Mouse (Mus musculus) forebrain, embryonic 16.5 days (tissue): ENCODE data around the gene Gli1. TPM values are rescaled to one million over a fixed set of nuclear protein-coding genes. Genes with fewer than 3 reads are reported as not detected.

ENCODE experiments used
- ATAC-seq: fragments of 200-750 bp; cut with Nextera tagmentation; 2 replicates; pipeline ENCODE4 v1.8.0; 2017; ENCODE audit warnings: mild to moderate bottlenecking, moderate library complexity
- H3K27ac ChIP-seq: fragments of 300-500 bp; sonication (generic); 2 replicates; pipeline ENCODE4 v1.5.1; 2014; ENCODE audit warnings: low read length, control low read depth
- H3K27me3 ChIP-seq: fragments of 300-500 bp; sonication (generic); replicated peaks from 2 replicates; pipeline ENCODE4 v1.6.1; 2014; ENCODE audit warnings: low read length; ENCODE audit not compliant: control insufficient read depth, insufficient read depth
- H3K36me3 ChIP-seq: fragments of 300-500 bp; sonication (generic); 2 replicates; pipeline ENCODE4 v1.6.1; 2014; ENCODE audit not compliant: control insufficient read depth, insufficient read depth
- H3K4me1 ChIP-seq: fragments of 300-500 bp; sonication (generic); replicated peaks from 2 replicates; pipeline ENCODE4 v1.6.1; 2014; ENCODE audit warnings: low read length; ENCODE audit not compliant: control insufficient read depth, insufficient read depth
- H3K4me2 ChIP-seq: fragments of 300-500 bp; sonication (generic); 2 replicates; pipeline ENCODE4 v1.6.1; 2014; ENCODE audit warnings: mild to moderate bottlenecking, low read length, control low read depth
- H3K4me3 ChIP-seq: fragments of 300-500 bp; sonication (generic); replicated peaks from 2 replicates; pipeline ENCODE4 v1.5.1; 2014; ENCODE audit warnings: mild to moderate bottlenecking, low read length, control low read depth
- H3K9ac ChIP-seq: fragments of 300-500 bp; sonication (generic); replicated peaks from 2 replicates; pipeline ENCODE4 v1.6.1; 2014; ENCODE audit warnings: low read depth, low read length, control low read depth
- H3K9me3 ChIP-seq: fragments of 300-500 bp; sonication (generic); 2 replicates; pipeline ENCODE4 v1.6.1; 2016; ENCODE audit warnings: low read length; ENCODE audit not compliant: control insufficient read depth
- WGBS: fragments of 180-500 bp; shearing (Covaris S2); extraction: QIAGEN DNeasy Blood & Tissue Kit; methylation state at CpG from one replicate; pipeline ENCODE4 v1.1.7; 2014; 5-methylcytosine and 5-hydroxymethylcytosine counted together
- polyA plus RNA-seq: library from polyadenylated mRNA; unstranded; fragments of >200 nt; fragmentation: Nextera tagmentation; extraction: Ambion mirVana; gene quantifications from 2 replicates; pipeline ENCODE4 v1.2.1, GENCODE M21; 2015

Gli1 gene
- polyA plus RNA-seq, 1 experiment from 2014 or later: 1.4 TPM

DNA sequence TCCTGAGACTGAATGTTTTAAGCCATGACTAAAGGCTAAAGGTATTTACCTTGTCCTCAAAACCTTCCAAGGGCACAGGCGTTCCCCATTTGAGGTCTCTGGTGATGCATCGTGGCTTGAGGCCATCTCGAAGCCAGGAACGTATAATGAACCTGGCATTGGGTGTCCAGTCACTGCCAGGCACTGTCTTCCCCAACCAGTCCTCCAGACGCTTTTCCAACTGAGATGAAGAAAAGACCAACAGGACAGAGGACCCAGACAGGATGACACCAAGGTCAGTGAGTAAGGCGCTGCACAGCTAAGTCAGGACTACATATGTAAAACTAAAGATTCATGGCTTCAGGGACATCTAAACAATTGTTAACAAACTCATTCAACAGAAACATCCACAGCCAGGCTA, 41.4 kb downstream of the Gli1 start:
- no peaks in the 10 kb centered on the region for H3K27me3 ChIP-seq
- H3K4me3 ChIP-seq: no peak overlapping the region
- no peak overlapping the region for H3K27ac ChIP-seq
- no peak overlapping the region for H3K9ac ChIP-seq
- H3K36me3 ChIP-seq: peaks cover 59% of the 10 kb centered on the region
- no peak for ATAC-seq
- no peaks in the 10 kb centered on the region for H3K9me3 ChIP-seq
- WGBS: 95% methylated on average over 6 of the region's 6 CpGs
- no peak overlapping the region for H3K4me2 ChIP-seq
- no peaks in the 10 kb centered on the region for H3K4me1 ChIP-seq

DNA sequence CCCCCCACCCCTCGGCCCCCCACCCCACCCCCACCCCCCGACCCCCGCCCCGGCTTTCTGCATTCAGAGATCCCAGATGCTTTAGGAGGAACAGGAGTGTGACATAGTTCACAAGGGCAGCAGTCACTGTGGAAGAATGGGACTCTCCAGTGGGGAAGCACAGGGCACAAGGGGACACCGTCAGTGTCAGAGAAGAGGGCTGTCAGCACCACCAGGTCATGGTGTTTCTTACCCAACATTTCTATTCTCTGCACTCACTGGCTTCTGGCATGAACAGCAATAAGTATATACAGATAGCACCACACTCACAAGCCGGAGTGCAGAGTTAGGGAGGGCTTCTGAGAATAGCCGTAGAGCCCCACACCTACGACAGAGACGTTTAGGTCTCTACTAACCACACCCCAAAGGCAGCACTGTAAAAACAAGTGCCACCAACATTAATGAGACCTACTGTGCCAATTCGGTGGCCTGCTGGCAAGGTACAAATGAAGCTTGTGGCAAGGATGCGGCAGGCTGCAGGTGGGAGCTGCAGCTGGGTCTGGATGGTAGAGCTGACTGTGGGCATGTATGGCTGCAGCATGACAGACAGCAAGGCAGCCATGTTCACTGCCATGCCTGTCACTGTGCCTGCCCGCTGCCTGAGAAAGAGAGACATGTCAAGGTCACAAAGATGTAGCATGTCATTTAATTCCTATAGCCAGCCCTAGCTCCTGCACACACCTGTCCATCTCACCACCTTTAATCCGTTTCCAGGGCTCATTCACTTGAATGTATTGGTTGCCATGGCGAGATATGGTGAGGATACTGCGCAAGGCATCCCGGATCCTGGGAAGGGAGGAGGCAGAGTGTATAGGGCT, 44.5 kb downstream of the Gli1 start:
- Histone ChIP-seq H3K4me1 (peaks cover 3% of the 10 kb centered on the region), H3K9ac (no peak overlapping the region), H3K27ac (no peak overlapping the region), H3K36me3 (peaks cover 39% of the 10 kb centered on the region), H3K4me3 (no peak overlapping the region), H3K4me2 (no peak overlapping the region), H3K27me3 (no peaks in the 10 kb centered on the region), H3K9me3 (no peaks in the 10 kb centered on the region)
- WGBS: 89% methylated on average over 16 of the region's 16 CpGs
- no peak for ATAC-seq

DNA sequence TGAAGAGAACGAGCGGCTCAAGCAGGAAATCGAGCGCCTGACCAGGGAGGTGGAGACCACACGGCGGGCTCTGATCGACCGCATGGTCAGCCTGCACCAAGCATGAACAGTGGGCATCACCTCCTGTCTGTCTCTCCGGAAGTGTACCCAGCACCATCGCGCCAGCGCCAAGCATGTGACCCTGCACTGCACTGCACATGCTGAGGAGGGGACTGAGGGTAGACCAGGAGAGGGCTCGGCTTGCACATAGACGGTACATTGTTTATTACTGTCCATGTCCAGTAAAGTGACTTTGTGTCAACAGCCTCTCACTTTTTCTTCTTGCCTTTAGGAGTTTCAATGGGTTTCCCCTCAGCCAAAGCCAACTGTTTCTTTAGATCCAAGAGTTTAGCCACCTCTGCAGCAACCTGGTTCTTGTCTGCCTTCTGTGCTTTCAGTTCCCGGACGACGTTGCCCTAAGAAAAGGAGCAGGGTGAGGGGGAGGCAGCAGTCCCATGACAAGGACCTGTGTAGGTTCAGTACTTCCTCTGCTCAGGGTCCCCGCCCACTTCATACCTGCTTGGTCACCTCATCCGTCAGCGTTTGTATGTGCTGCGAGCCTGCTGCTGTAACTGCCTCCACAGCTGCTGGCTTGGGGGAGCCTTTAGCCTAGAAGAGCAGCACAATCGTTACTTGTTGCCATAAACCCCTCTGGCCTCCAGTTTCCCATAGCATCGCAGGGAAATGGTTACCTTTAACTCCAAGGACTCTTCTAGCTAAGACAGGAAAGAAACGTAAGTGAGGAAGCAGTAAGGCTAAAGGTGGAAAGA, 45.6 kb downstream of the Gli1 start:
- Histone ChIP-seq H3K27ac (no peak overlapping the region), H3K4me1 (peaks cover 14% of the 10 kb centered on the region), H3K9ac (no peak overlapping the region), H3K27me3 (no peaks in the 10 kb centered on the region), H3K4me2 (no peak overlapping the region), H3K9me3 (no peaks in the 10 kb centered on the region), H3K4me3 (no peak overlapping the region), H3K36me3 (peaks cover 31% of the 10 kb centered on the region)
- 94% methylated on average over 24 of the region's 24 CpGs for WGBS
- ATAC-seq: no peak

DNA sequence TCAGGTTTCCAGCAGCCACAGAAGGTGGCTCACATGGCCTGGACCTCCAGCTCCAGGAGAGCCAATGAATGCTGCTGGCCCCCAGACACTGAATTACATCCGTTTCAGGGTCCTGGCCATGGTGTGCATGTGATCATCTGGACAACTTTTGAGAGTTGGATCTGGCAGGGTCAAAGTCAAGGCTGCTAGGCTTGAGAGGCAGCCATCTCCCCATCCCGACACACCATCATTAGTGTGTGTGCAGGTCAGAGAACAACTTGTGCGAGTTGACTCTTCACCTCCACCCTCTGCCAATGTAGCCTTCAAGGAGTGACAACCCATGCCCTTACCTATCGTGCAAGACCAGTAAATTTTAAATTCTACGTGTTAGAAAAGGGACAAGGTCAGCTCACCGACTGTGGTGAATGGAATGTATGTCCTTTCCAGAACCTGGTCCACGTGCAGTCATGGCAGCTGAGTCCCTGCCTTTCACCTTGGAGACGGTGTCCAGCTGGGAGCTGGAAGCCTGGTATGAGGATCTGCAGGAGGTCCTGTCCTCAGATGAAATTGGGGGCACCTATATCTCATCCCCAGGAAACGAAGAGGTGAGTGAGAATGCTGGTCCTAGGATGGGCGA, 46.8 kb downstream of the Gli1 start:
- no peaks in the 10 kb centered on the region for H3K27me3 ChIP-seq
- WGBS: 94% methylated on average over 10 of the region's 10 CpGs
- no peak for ATAC-seq

DNA sequence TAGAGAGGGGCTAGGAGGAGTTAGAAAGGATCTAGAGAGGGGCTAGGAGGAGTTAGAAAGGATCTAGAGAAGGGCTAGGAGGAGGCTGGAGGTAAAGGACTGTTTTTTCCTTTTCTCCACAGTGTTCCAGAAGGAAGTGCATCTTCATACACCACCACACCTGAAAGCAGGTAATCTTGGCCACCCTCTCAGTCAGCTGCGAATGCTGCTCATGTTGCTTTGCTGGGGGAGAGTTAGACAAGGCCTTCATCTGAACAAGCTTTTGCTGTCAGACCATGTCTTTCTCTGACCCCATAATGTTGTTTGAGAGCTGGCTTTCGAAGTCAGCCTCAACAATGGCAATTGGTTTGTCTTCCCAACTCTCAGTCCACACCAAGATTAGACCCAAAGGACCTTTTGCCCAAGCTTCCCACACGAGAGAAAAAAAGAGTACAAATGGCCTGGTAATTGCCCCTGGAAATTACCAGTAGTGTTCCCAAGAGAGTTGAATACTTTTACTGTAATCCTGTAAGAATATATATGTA, 48.1 kb downstream of the Gli1 start:
- ATAC-seq: no peak
- no peak overlapping the region for H3K4me3 ChIP-seq
- H3K27ac ChIP-seq: no peak overlapping the region
- no peaks in the 10 kb centered on the region for H3K9me3 ChIP-seq
- no peaks in the 10 kb centered on the region for H3K27me3 ChIP-seq
- 85% methylated on average over 3 of the region's 3 CpGs for WGBS
- peaks cover 16% of the 10 kb centered on the region for H3K36me3 ChIP-seq
- H3K9ac ChIP-seq: no peak overlapping the region
- peaks cover 25% of the 10 kb centered on the region for H3K4me1 ChIP-seq
- no peak overlapping the region for H3K4me2 ChIP-seq

More for the DNA sequence above, 46.8 kb downstream of the Gli1 start:
- Histone ChIP-seq H3K4me1 (peaks cover 17% of the 10 kb centered on the region), H3K36me3 (peaks cover 22% of the 10 kb centered on the region), H3K4me2 (no peak overlapping the region), H3K27ac (no peak overlapping the region), H3K9ac (no peak overlapping the region), H3K4me3 (no peak overlapping the region), H3K9me3 (no peaks in the 10 kb centered on the region)

DNA sequence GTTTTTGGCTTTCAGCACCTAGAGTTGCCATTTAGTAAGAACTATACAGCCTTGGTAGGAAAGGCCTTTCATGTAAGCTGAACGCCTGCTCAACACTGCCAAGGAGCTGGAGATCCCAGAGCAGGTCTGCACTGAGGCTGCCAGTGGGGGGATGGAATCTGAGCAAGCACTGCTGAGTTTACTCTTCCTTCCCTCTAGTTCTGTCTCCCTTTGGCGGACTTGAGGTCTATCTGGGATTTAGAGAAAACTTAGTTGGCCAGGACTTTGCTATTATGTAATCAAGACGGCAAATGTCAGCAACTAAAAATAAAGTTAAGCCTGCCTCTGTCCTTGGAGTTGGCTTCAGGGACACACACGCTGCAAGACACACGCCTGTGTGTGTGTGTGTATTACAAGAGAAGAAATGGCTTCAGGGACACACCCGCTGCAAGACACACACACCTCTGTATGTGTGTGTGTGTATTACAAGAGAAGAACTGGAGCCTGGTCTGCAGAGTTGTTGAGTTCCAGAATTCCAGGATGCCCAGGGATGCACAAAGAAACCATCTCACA, 48.7 kb downstream of the Gli1 start:
- Histone ChIP-seq H3K4me1 (peaks cover 27% of the 10 kb centered on the region), H3K9me3 (no peaks in the 10 kb centered on the region), H3K4me2 (no peak overlapping the region), H3K4me3 (no peak overlapping the region), H3K9ac (no peak overlapping the region), H3K27me3 (no peaks in the 10 kb centered on the region), H3K27ac (no peak overlapping the region), H3K36me3 (peaks cover 16% of the 10 kb centered on the region)
- WGBS: 86% methylated on average over 6 of the region's 6 CpGs
- ATAC-seq: no peak

DNA sequence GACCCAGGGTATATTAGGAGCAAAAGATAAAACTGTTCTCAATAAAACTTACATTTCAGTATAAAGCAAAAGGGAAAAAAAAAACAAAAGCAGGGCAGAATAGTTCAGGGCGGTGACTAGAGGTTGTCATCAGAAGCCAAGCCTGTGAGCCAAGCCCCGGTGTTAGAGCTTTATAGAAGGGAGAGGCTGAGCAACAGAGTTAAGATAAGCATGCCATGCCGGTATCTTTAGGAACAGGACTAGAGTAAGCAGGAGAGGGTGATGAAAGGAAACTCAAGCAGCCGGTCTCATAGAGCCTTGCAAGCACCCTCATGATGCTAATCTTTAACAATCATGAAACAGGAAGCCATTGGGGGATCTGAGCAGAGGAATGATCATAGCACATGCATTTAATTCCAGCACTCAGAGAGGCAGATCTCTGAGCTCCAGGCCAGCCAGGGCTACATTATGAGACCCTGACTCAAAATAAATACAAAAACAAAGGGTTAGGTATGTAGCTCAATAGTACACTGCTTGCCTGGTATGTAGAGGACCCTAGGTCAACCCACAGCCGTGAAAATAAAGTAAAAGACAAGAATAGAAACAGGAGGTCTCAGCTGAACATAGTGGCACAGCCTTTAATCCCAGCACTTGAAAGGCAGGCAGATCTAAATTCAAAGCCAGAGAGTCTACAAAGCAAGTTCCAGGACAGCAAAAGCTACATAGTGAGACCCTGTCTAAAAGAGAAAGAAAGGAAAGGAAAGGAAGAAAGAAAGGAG, 49.7 kb downstream of the Gli1 start:
- ATAC-seq: no peak
- Histone ChIP-seq H3K4me2 (peak overlapping the region; percentile 72), H3K36me3 (peaks cover 16% of the 10 kb centered on the region), H3K9me3 (no peaks in the 10 kb centered on the region), H3K4me1 (peaks cover 37% of the 10 kb centered on the region), H3K9ac (peak overlapping the region; percentile 62), H3K27ac (no peak overlapping the region), H3K4me3 (peak overlapping the region; percentile 61), H3K27me3 (no peaks in the 10 kb centered on the region)
- 49% methylated on average over 5 of the region's 5 CpGs for WGBS

DNA sequence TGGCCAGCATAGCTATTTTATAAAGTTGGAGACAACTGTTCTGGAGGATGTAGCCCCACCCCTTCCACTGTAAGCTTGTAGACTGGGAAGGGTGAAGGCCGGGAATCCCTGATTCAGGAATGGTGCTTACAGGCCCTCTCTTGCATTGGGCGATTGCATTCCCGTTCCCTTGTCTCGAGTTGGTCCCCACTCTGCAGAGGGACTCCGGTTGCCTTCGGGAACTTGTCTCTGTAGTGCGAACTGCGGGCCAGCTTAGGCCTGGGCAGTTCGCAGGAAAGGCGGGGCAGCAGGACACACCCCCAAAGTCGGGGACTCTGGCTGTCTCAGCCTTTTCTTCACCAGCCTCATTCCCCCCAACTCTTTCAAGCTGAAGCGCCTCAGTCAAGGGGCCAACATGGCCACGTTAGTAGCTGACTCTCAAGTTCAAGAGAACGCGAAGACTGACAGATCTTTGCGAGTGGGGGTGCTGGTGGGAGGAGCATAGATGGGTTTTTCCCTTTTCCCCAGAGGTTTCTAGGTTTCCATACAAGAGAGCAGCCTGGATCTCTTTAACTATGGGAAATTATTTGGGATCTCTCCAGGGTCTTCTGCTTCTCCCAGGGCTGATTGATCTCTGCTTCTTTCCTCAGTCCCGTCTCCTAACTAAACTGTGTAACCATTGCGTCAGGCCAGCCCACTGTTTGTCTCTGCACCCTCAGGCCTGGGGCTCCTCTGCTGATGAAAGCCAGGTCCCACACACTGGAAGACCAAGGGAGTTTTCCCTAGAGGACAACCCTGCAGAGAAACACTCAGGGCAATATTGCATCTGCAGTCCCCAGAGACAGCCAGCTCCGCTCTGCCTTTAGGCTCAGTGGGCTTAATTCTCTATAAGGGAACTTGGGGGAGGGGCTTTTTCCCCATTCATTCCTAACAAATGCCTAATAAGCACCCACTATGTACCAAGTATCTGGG, 50.6 kb downstream of the Gli1 start:
- peak overlapping the region; percentile 62 for H3K9ac ChIP-seq
- ATAC-seq: peak; percentile 43
- H3K4me2 ChIP-seq: peak overlapping the region; percentile 72
- peaks cover 11% of the 10 kb centered on the region for H3K36me3 ChIP-seq
- no peaks in the 10 kb centered on the region for H3K9me3 ChIP-seq
- H3K4me1 ChIP-seq: peaks cover 45% of the 10 kb centered on the region
- H3K4me3 ChIP-seq: peak overlapping the region; percentile 61
- H3K27ac ChIP-seq: peak overlapping the region; percentile 97
- 2% methylated on average over 19 of the region's 19 CpGs for WGBS
- no peaks in the 10 kb centered on the region for H3K27me3 ChIP-seq
